13 mouse cellular contexts compared by ENCODE assay signal in genomic region chr6:90623456-90623836, GRCm38 (mm10). TPM values are rescaled to one million over a fixed set of nuclear protein-coding genes. Genes with fewer than 3 reads are reported as not detected.
DNase-seq lines count a peak whose midpoint lies in the region; ATAC-seq and TF ChIP-seq lines count a peak whose summit lies in the region.
"Had no signal": no experiment of that assay in that cellular context is flagged by ENCODE, and none has a peak within 500 bp of the region (broad histone marks: within the 10 kb centered on the region; RNA-seq: fewer than 3 reads in every experiment).

No protein-coding gene starts in this region.

- intact Hi-C loops in heart, postnatal 36 days (cut with DNase I), result no loop called here

- no peaks in the 10 kb centered on the region for H3K9me3 ChIP-seq in heart, embryonic 11.5 days (replicated peaks; ENCODE audit: control insufficient read depth, low read length)
- no peaks in the 10 kb centered on the region for H3K9me3 ChIP-seq in intestine, embryonic 14.5 days (ENCODE audit: control insufficient read depth, low read length)
- no peaks in the 10 kb centered on the region for H3K9me3 ChIP-seq in intestine, postnatal 0 days (ENCODE audit: control insufficient read depth)
- no peaks in the 10 kb centered on the region for H3K9me3 ChIP-seq in liver, embryonic 14.5 days (ENCODE audit: control insufficient read depth, low read length)
- H3K9me3 ChIP-seq: embryonic facial prominence, embryonic 13.5 days had no signal

- no peak for TF ChIP-seq EP300 in liver, embryonic 14.5 days (IDR thresholded peaks at IDR 0.05; ENCODE audit: low read depth)

- no peak for ATAC-seq in heart, embryonic 11.5 days (replicated peaks; ENCODE audit: insufficient number of reproducible peaks, low FRiP score, low TSS enrichment)
- ATAC-seq in intestine, embryonic 14.5 days (replicated peaks; ENCODE audit: low FRiP score, low TSS enrichment, low read depth), result no peak
- ATAC-seq in intestine, postnatal 0 days, result no peak
- ATAC-seq in liver, embryonic 14.5 days (ENCODE audit: insufficient read depth), result peak; percentile 21; the same call in 1 of the 2 replicates
- no peak for ATAC-seq in erythroid progenitor cell, adult 5-6 weeks (replicated peaks; ENCODE audit: low FRiP score, poor library complexity, severe bottlenecking)
- ATAC-seq: forebrain, embryonic 14.5 days; inflammation-experienced regulatory T-cells, adult 6 months had no signal

- DNase-seq in heart, postnatal 36 days, result no peak
- DNase-seq in intestine, embryonic 14.5 days (ENCODE audit: low spot score), result no peak
- no peak for DNase-seq in liver, embryonic 14.5 days (ENCODE audit: low read depth in 3 of 3, low spot score in 3 of 3)
- DNase-seq in cerebellum, adult 9-10 months, result no peak
- DNase-seq: B cell, adult 2 months; cerebellum, adult 11-12 months had no signal

- no peaks in the 10 kb centered on the region; the same call in 1 of the 2 replicates for H3K36me3 ChIP-seq in heart, embryonic 11.5 days (ENCODE audit: control insufficient read depth, insufficient read depth, low read length)
- H3K36me3 ChIP-seq in intestine, embryonic 14.5 days (ENCODE audit: control insufficient read depth, insufficient read depth, low read length), result no peaks in the 10 kb centered on the region
- H3K36me3 ChIP-seq in intestine, postnatal 0 days (ENCODE audit: control insufficient read depth, insufficient read depth), result no peaks in the 10 kb centered on the region
- peaks cover 36% of the 10 kb centered on the region for H3K36me3 ChIP-seq in liver, embryonic 14.5 days (replicated peaks; ENCODE audit: control insufficient read depth, insufficient read depth, low read depth)
- H3K36me3 ChIP-seq: embryonic facial prominence, embryonic 13.5 days had no signal

- peaks cover 45% of the 10 kb centered on the region for H3K4me1 ChIP-seq in heart, embryonic 11.5 days (ENCODE audit: control insufficient read depth, insufficient read depth, low read length)
- peaks cover 25% of the 10 kb centered on the region; the same call in 1 of the 2 replicates for H3K4me1 ChIP-seq in intestine, embryonic 14.5 days (replicated peaks; ENCODE audit: control insufficient read depth, insufficient read depth, low read length)
- H3K4me1 ChIP-seq in intestine, postnatal 0 days (replicated peaks; ENCODE audit: control insufficient read depth, insufficient read depth, low read length), result no peaks in the 10 kb centered on the region
- H3K4me1 ChIP-seq in bone marrow, adult 2 months (ENCODE audit: control insufficient read depth, insufficient read depth, low read length), result peaks cover 7% of the 10 kb centered on the region
- peaks cover 62 to 64% of the 10 kb centered on the region in 2 experiments for H3K4me1 ChIP-seq in liver, embryonic 14.5 days (replicated peaks; ENCODE audit: control insufficient read depth in 2 of 2, insufficient read depth in 2 of 2, low read length in 1 of 2)

- no peak for TF ChIP-seq POLR2A in bone marrow, adult 2 months (IDR thresholded peaks at IDR 0.05; ENCODE audit: borderline replicate concordance, control insufficient read depth, low read depth, low read length)

- H3K27ac ChIP-seq in heart, embryonic 11.5 days (ENCODE audit: low read depth, low read length), result peak overlapping the region; percentile 90
- H3K27ac ChIP-seq in intestine, embryonic 14.5 days (ENCODE audit: low read depth), result peak overlapping the region; percentile 29; the same call in 1 of the 2 replicates
- H3K27ac ChIP-seq in intestine, postnatal 0 days (ENCODE audit: low read depth, low read length), result no peak overlapping the region
- 0 out of 2 replicates have a peak overlapping the region, but pooled peaks have one; percentile 38 for H3K27ac ChIP-seq in bone marrow, adult 2 months (ENCODE audit: control insufficient read depth, insufficient read depth, low read depth, low read length, poor library complexity)
- H3K27ac ChIP-seq in liver, embryonic 14.5 days, result peak overlapping the region; percentile 97
- H3K27ac ChIP-seq: embryonic facial prominence, embryonic 13.5 days had no signal

- no peak overlapping the region for H3K4me3 ChIP-seq in heart, embryonic 11.5 days (ENCODE audit: low read depth, low read length)
- no peak overlapping the region for H3K4me3 ChIP-seq in intestine, embryonic 14.5 days (ENCODE audit: low read depth, low read length)
- H3K4me3 ChIP-seq in intestine, postnatal 0 days (ENCODE audit: low read depth, low read length), result no peak overlapping the region
- H3K4me3 ChIP-seq in bone marrow, adult 2 months (replicated peaks; ENCODE audit: control insufficient read depth, low read depth, low read length), result no peak overlapping the region
- H3K4me3 ChIP-seq in liver, embryonic 14.5 days (ENCODE audit: insufficient read depth in 1 of 2, low read depth in 2 of 2, low read length in 2 of 2), result peak overlapping the region; percentile 12 to 54; a peak in 3 of 4 replicates
- H3K4me3 ChIP-seq: embryonic facial prominence, embryonic 13.5 days had no signal

- 0 out of 2 replicates have a peak overlapping the region, but pooled peaks have one; percentile 34 for H3K9ac ChIP-seq in heart, embryonic 11.5 days (ENCODE audit: low read depth, low read length)
- no peak overlapping the region for H3K9ac ChIP-seq in intestine, embryonic 14.5 days (ENCODE audit: low read length)
- H3K9ac ChIP-seq in intestine, postnatal 0 days (ENCODE audit: low read depth, low read length), result no peak overlapping the region
- peak overlapping the region; percentile 65 for H3K9ac ChIP-seq in liver, embryonic 14.5 days (replicated peaks)
- H3K9ac ChIP-seq: embryonic facial prominence, embryonic 13.5 days had no signal

- no peak for TF ChIP-seq CTCF in intestine, postnatal 0 days (IDR thresholded peaks at IDR 0.05; ENCODE audit: low read depth)
- TF ChIP-seq CTCF in bone marrow, adult 2 months (IDR thresholded peaks at IDR 0.05; ENCODE audit: control insufficient read depth, insufficient read depth, low read length), result no peak
- no peak for TF ChIP-seq CTCF in liver, embryonic 14.5 days (IDR thresholded peaks at IDR 0.05; ENCODE audit: low read depth)

- 71% methylated on average over 5 of the region's 5 CpGs for WGBS in heart, embryonic 11.5 days (ENCODE audit: insufficient replicate concordance)
- 74% methylated on average over 5 of the region's 5 CpGs for WGBS in intestine, embryonic 14.5 days
- WGBS in intestine, postnatal 0 days, result 46% methylated on average over 5 of the region's 5 CpGs
- WGBS in bone marrow, adult 2 months, result 53% methylated on average over 5 of the region's 5 CpGs
- WGBS in liver, embryonic 14.5 days (ENCODE audit: insufficient replicate concordance), result 17% methylated on average over 5 of the region's 5 CpGs

- no peaks in the 10 kb centered on the region for H3K27me3 ChIP-seq in heart, embryonic 11.5 days (ENCODE audit: control insufficient read depth, insufficient read depth, low read length)
- no peaks in the 10 kb centered on the region for H3K27me3 ChIP-seq in intestine, embryonic 14.5 days (replicated peaks; ENCODE audit: control insufficient read depth, insufficient read depth, low read length)
- no peaks in the 10 kb centered on the region for H3K27me3 ChIP-seq in intestine, postnatal 0 days (replicated peaks; ENCODE audit: control insufficient read depth, insufficient read depth, low read length)
- no peaks in the 10 kb centered on the region for H3K27me3 ChIP-seq in liver, embryonic 14.5 days (ENCODE audit: control insufficient read depth, insufficient read depth, low read length)
- H3K27me3 ChIP-seq: embryonic facial prominence, embryonic 13.5 days had no signal

- H3K4me2 ChIP-seq in heart, embryonic 11.5 days, result peak overlapping the region; percentile 43
- H3K4me2 ChIP-seq in intestine, embryonic 14.5 days (ENCODE audit: low read length), result no peak overlapping the region
- H3K4me2 ChIP-seq in intestine, postnatal 0 days (replicated peaks; ENCODE audit: low read depth), result no peak overlapping the region; the same call in 1 of the 2 replicates
- peak overlapping the region; percentile 92 for H3K4me2 ChIP-seq in liver, embryonic 14.5 days (ENCODE audit: low read depth)
- H3K4me2 ChIP-seq: embryonic facial prominence, embryonic 13.5 days had no signal

RNA-seq across cellular contexts. Expression of gene Slc41a3, which starts 18.9 kb away (rescaled TPM):
- 11.1 and 12.6 TPM in 2 replicates for polyA plus RNA-seq in heart, embryonic 11.5 days (2014; fragmentation: Nextera tagmentation; extraction: Ambion mirVana)
- 10 to 100 TPM; 68.8 to 72.1 TPM for total RNA-seq in heart, postnatal 36 days (2021)
- polyA plus RNA-seq in intestine, embryonic 14.5 days (2014; fragmentation: Nextera tagmentation; extraction: Ambion mirVana), result 5.0 and 5.1 TPM in 2 replicates
- 8.8 and 10.0 TPM in 2 replicates for polyA plus RNA-seq in intestine, postnatal 0 days (2015; fragmentation: Nextera tagmentation; extraction: Ambion mirVana)
- 4.8 and 6.3 TPM in 2 replicates for polyA plus RNA-seq in bone marrow, adult 2 months (2011; ENCODE audit: insufficient read depth, insufficient read length, low replicate concordance, missing spikeins)
- polyA plus RNA-seq in liver, embryonic 14.5 days (2012; rRNA removed), result 23.5 and 25.3 TPM in 2 replicates
- polyA plus RNA-seq in liver, embryonic 14.5 days (2014; fragmentation: Nextera tagmentation; extraction: Ambion mirVana), result 27.6 and 30.6 TPM in 2 replicates
- 3.2 and 3.4 TPM in 2 replicates for total RNA-seq in erythroid progenitor cell, adult 5-6 weeks (2015; ENCODE audit: low replicate concordance)
- total RNA-seq in erythroid progenitor cell, adult 5-6 weeks (2017; ENCODE audit: low replicate concordance), result 1.0 and 5.3 TPM in 2 replicates

Comparison
In these comparisons a context has a peak if more than half of its experiments do, and no peak if none do; other contexts are left out.
1. H3K4me2 ChIP-seq: peak in heart, embryonic 11.5 days (single experiment) and liver, embryonic 14.5 days (single experiment); none in intestine, embryonic 14.5 days (single experiment) and intestine, postnatal 0 days (single experiment).
2. H3K4me3 ChIP-seq: peak in liver, embryonic 14.5 days (2 of 2); none in heart, embryonic 11.5 days (single experiment), intestine, embryonic 14.5 days (single experiment), intestine, postnatal 0 days (single experiment) and bone marrow, adult 2 months (single experiment).
3. H3K9ac ChIP-seq: peak in heart, embryonic 11.5 days (single experiment) and liver, embryonic 14.5 days (single experiment); none in intestine, embryonic 14.5 days (single experiment) and intestine, postnatal 0 days (single experiment).